Mouse (Mus musculus) heart, postnatal 0 days (tissue): ENCODE results near the gene Cdca3. TPM values are rescaled to one million over a fixed set of nuclear protein-coding genes. Genes with fewer than 3 reads are reported as not detected.
"Not testable (repeated sequence)": the region's sequence is repeated elsewhere in the genome, so short reads cannot be mapped to it uniquely, and the experiment has no call there.

Source experiments
- ATAC-seq: fragments of 200-750 bp; cut with Nextera tagmentation; 2 replicates; pipeline ENCODE4 v1.8.0; 2017; ENCODE audit warnings: low read depth, moderate number of reproducible peaks, moderate library complexity; ENCODE audit not compliant: insufficient read depth
- DNase-seq: peaks from one replicate; pipeline ENCODE4 v3.0.0-alpha.2; 2016; ENCODE audit warnings: low spot score
- H3K27ac ChIP-seq: fragments of 300-500 bp; sonication (generic); 2 replicates; pipeline ENCODE4 v1.5.1; 2014; ENCODE audit warnings: low read depth, mild to moderate bottlenecking
- H3K27me3 ChIP-seq: fragments of 300-500 bp; sonication (generic); 2 replicates; pipeline ENCODE4 v1.6.1; 2014; ENCODE audit warnings: low read length, mixed read lengths; ENCODE audit not compliant: control insufficient read depth, insufficient read depth
- H3K36me3 ChIP-seq: fragments of 300-500 bp; sonication (generic); replicated peaks from 2 replicates; pipeline ENCODE4 v1.6.1; 2014; ENCODE audit warnings: low read length, mixed read lengths; ENCODE audit not compliant: control insufficient read depth, insufficient read depth
- H3K4me1 ChIP-seq: fragments of 300-500 bp; sonication (generic); 2 replicates; pipeline ENCODE4 v1.6.1; 2014; ENCODE audit warnings: antibody characterized with exemption; ENCODE audit not compliant: control insufficient read depth, insufficient read depth
- H3K4me2 ChIP-seq: fragments of 300-500 bp; sonication (generic); 2 replicates; pipeline ENCODE4 v1.6.1; 2014; ENCODE audit warnings: low read depth, mild to moderate bottlenecking, low read length, moderate library complexity
- H3K4me3 ChIP-seq: fragments of 300-500 bp; sonication (generic); 2 replicates; pipeline ENCODE4 v1.5.1; 2014; ENCODE audit warnings: low read depth, low read length
- H3K9ac ChIP-seq: fragments of 300-500 bp; sonication (generic); replicated peaks from 2 replicates; pipeline ENCODE4 v1.6.1; 2014; ENCODE audit warnings: low read depth, low read length, mixed read lengths
- H3K9me3 ChIP-seq: fragments of 300-500 bp; sonication (generic); replicated peaks from 2 replicates; pipeline ENCODE4 v1.6.1; 2016; ENCODE audit warnings: low read length; ENCODE audit not compliant: control insufficient read depth
- CTCF ChIP-seq: IDR thresholded peaks from 2 replicates; pipeline ENCODE4 v1.5.1; 2016; ENCODE audit warnings: antibody characterized with exemption, control low read depth, low read depth
- EP300 ChIP-seq: IDR thresholded peaks from 2 replicates; pipeline ENCODE4 v1.6.1; 2016; ENCODE audit warnings: antibody characterized with exemption, low read depth
- WGBS: fragments of 180-500 bp; shearing (Covaris S2); extraction: QIAGEN DNeasy Blood & Tissue Kit; methylation state at CpG from one replicate; pipeline ENCODE4 v1.1.7; 2014; 5-methylcytosine and 5-hydroxymethylcytosine counted together
- polyA plus RNA-seq: library from polyadenylated mRNA; unstranded; fragments of >200 nt; fragmentation: Nextera tagmentation; extraction: Ambion mirVana; gene quantifications from 2 replicates; pipeline ENCODE4 v1.2.1, GENCODE M21; 2015
- total RNA-seq: library from RNA; depleted of rRNA; stranded (reverse); fragments of >200 nt; gene quantifications from 2 replicates; pipeline ENCODE4 v1.2.3, GENCODE M21; 2014; ENCODE audit warnings: low replicate concordance

The Cdca3 gene
- total and polyA plus RNA-seq, 2 experiments from 2014 or later = 52.9 to 95.9 TPM

- Histone ChIP-seq H3K9me3 (no peaks in the 10 kb centered on the region), H3K4me2 (no peak overlapping the region), H3K4me1 (peaks cover 11% of the 10 kb centered on the region), H3K27ac (0 out of 2 replicates have a peak overlapping the region, but pooled peaks have one; percentile 78), H3K4me3 (no peak overlapping the region), H3K36me3 (peaks cover 17% of the 10 kb centered on the region), H3K27me3 (no peaks in the 10 kb centered on the region), H3K9ac (no peak overlapping the region)
- TF ChIP-seq EP300 (no peak), CTCF (no peak)
- DNase-seq (no peak), ATAC-seq (no peak)
- 43% methylated on average over 4 of the region's 4 CpGs for WGBS
Observed at GRCm38 (mm10) chr6:124807366-124807765, 22.0 kb upstream of the Cdca3 start.

- Histone ChIP-seq H3K4me3 (peak overlapping the region; percentile 54), H3K4me2 (peak overlapping the region; percentile 70), H3K27me3 (no peaks in the 10 kb centered on the region), H3K27ac (peak overlapping the region; percentile 78), H3K9me3 (no peaks in the 10 kb centered on the region), H3K36me3 (peaks cover 17% of the 10 kb centered on the region), H3K4me1 (peaks cover 16% of the 10 kb centered on the region), H3K9ac (peak overlapping the region; percentile 61; the same call in 1 of the 2 replicates)
- ATAC-seq (no peak), DNase-seq (no peak)
- TF ChIP-seq EP300 = no peak
- no peak for TF ChIP-seq CTCF
- WGBS = 61% methylated on average over 6 of the region's 6 CpGs
Observed at GRCm38 (mm10) chr6:124807986-124808357, 21.4 kb upstream of the Cdca3 start.

- H3K27me3 ChIP-seq = no peaks in the 10 kb centered on the region
- H3K4me3 ChIP-seq = peak within 1 kb of the TSS; percentile 54
- H3K27ac ChIP-seq = peak within 1 kb of the TSS; percentile 78
- peaks cover 17% of the 10 kb centered on the region for H3K36me3 ChIP-seq
- peak within 1 kb of the TSS; percentile 61 for H3K9ac ChIP-seq
- 2% methylated on average over 29 of the region's 29 CpGs for WGBS
- TF ChIP-seq EP300 (no peak), CTCF (no peak)
- peak within 1 kb of the TSS; percentile 70 for H3K4me2 ChIP-seq
- no peaks in the 10 kb centered on the region for H3K9me3 ChIP-seq
- H3K4me1 ChIP-seq = peaks cover 18% of the 10 kb centered on the region
- ATAC-seq (peak; percentile 56), DNase-seq (peak; percentile 80)
Observed at GRCm38 (mm10) chr6:124808358-124809012, 20.9 kb upstream of the Cdca3 start, which contains the start of gene Spsb2. Gene Spsb2 (plus strand): TSS chr6:124808661.

- Histone ChIP-seq H3K27me3 (no peaks in the 10 kb centered on the region), H3K4me1 (peaks cover 18% of the 10 kb centered on the region), H3K4me2 (peak overlapping the region; percentile 70), H3K9ac (peak overlapping the region; percentile 61), H3K4me3 (peak overlapping the region; percentile 54), H3K27ac (peak overlapping the region; percentile 78), H3K9me3 (no peaks in the 10 kb centered on the region), H3K36me3 (peaks cover 17% of the 10 kb centered on the region)
- ATAC-seq (peak; percentile 48), DNase-seq (peak; percentile 81)
- TF ChIP-seq CTCF (peak; percentile 79), EP300 (no peak)
- WGBS = 1% methylated on average over 35 of the region's 35 CpGs
Observed at GRCm38 (mm10) chr6:124809052-124809774, 20.1 kb upstream of the Cdca3 start.

- H3K27ac ChIP-seq = peak overlapping the region; percentile 78
- H3K4me1 ChIP-seq = peaks cover 22% of the 10 kb centered on the region
- H3K9me3 ChIP-seq = no peaks in the 10 kb centered on the region
- H3K9ac ChIP-seq = no peak overlapping the region; the same call in 1 of the 2 replicates
- H3K36me3 ChIP-seq = peaks cover 18% of the 10 kb centered on the region
- peak overlapping the region; percentile 54 for H3K4me3 ChIP-seq
- peak overlapping the region; percentile 70 for H3K4me2 ChIP-seq
- DNase-seq (no peak), ATAC-seq (no peak)
- 33% methylated on average over 14 of the region's 14 CpGs for WGBS
- H3K27me3 ChIP-seq = no peaks in the 10 kb centered on the region
- TF ChIP-seq EP300 = 0 out of 2 replicates have a peak, but pooled peaks have one; percentile 34
- no peak for TF ChIP-seq CTCF
Observed at GRCm38 (mm10) chr6:124809775-124810538, 19.4 kb upstream of the Cdca3 start.

- H3K4me1 ChIP-seq = peaks cover 22% of the 10 kb centered on the region
- H3K9ac ChIP-seq = not testable (repeated sequence)
Observed at GRCm38 (mm10) chr6:124810566-124811402, 18.6 kb upstream of the Cdca3 start.

More at GRCm38 (mm10) chr6:124810566-124811402, 18.6 kb upstream of the Cdca3 start:
- not testable (repeated sequence) for H3K4me2 ChIP-seq, H3K9me3 ChIP-seq, DNase-seq, H3K27me3 ChIP-seq, ATAC-seq, H3K27ac ChIP-seq, H3K4me3 ChIP-seq
- peaks cover 25% of the 10 kb centered on the region for H3K36me3 ChIP-seq
- WGBS = 71% methylated on average over 11 of the region's 11 CpGs
